Mouse (Mus musculus) intestine, embryonic 14.5 days (tissue): ENCODE data around the gene Rab4a. TPM values are rescaled to one million over a fixed set of nuclear protein-coding genes. Genes with fewer than 3 reads are reported as not detected.

Experiments
- polyA plus RNA-seq: library from polyadenylated mRNA; unstranded; fragments of >200 nt; fragmentation: Nextera tagmentation; extraction: Ambion mirVana; gene quantifications from 2 replicates; pipeline ENCODE4 v1.2.1, GENCODE M21; 2014

Gene Rab4a
- polyA plus RNA-seq, 1 experiment from 2014 or later, result 52.0 TPM

Other genes with a start within 250 kb of the Rab4a start
- gene Rhou, start 152.1 kb upstream of the Rab4a start, polyA plus RNA-seq, result 8.0 and 8.3 TPM in 2 replicates
- gene Ccsap, start 54.2 kb downstream of the Rab4a start, polyA plus RNA-seq, result 3.2 and 3.9 TPM in 2 replicates
- gene Acta1, start 88.8 kb downstream of the Rab4a start, polyA plus RNA-seq, result 1.3 and 1.5 TPM in 2 replicates
- 44.3 and 46.6 TPM in 2 replicates for gene Nup133, start 143.3 kb downstream of the Rab4a start, polyA plus RNA-seq
- gene Abcb10, start 177.1 kb downstream of the Rab4a start, polyA plus RNA-seq, result 20.5 and 22.2 TPM in 2 replicates
- gene Taf5l, start 215.4 kb downstream of the Rab4a start, polyA plus RNA-seq, result 52.7 and 53.6 TPM in 2 replicates
- gene Urb2, start 215.5 kb downstream of the Rab4a start, polyA plus RNA-seq, result 9.4 and 9.6 TPM in 2 replicates